In the genomic region with DNA sequence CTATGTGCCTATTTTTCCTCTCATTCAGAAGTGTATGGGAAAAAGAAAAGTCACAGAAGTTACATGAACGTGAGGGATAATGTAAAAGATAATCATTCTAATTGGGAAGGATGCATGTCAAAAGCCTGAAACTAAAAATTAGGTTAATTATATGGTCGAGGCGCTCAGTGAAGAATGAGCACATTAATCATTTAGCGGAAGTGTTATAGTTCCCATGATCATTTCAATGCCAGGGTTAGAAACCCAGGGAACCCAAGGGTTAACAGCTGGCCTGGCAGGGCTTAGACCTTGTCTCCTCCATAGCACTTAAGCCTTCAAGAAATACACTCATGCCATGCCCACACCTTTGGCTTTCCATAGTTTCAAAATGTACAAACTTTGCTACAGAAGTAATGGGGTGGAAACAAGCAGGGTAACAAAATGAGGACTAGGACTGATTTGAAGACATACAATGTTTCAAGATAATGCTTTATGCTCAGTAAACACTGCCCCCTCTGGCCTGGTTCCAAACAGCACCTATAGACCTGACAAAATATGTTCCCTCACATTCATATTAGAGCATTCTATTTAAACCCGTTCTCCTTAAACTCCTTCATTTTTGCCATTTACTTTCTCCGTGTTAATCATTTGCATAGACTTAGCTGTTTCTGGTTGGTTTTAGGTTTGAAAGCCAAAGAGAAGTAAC, we compare ENCODE assay signal across 18 mouse cellular contexts.
DNase-seq lines count a peak whose midpoint lies in the region; ATAC-seq and TF ChIP-seq lines count a peak whose summit lies in the region.
"Had no signal": no experiment of that assay in that cellular context is flagged by ENCODE, and none has a peak within 500 bp of the region (broad histone marks: within the 10 kb centered on the region; RNA-seq: fewer than 3 reads in every experiment).

No protein-coding gene starts in this region.

- H3K27ac ChIP-seq in intestine, postnatal 0 days (ENCODE audit: low read depth, low read length), result no peak overlapping the region
- H3K27ac ChIP-seq in intestine, embryonic 16.5 days (ENCODE audit: low read length), result no peak overlapping the region
- no peak overlapping the region for H3K27ac ChIP-seq in midbrain, embryonic 14.5 days (replicated peaks; ENCODE audit: low read depth, low read length)
- no peak overlapping the region for H3K27ac ChIP-seq in midbrain, embryonic 10.5 days (replicated peaks)
- no peak overlapping the region for H3K27ac ChIP-seq in stomach, postnatal 0 days (replicated peaks)
- H3K27ac ChIP-seq: forebrain, embryonic 12.5 days; heart, adult 2 months; heart, embryonic 15.5 days had no signal

- DNase-seq in midbrain, embryonic 14.5 days, result peak; percentile 39
- no peak for DNase-seq in midbrain, embryonic 10.5 days (ENCODE audit: low spot score)
- DNase-seq in embryo, embryonic 11 days, result peak; percentile 31
- no peak for DNase-seq in stomach, postnatal 0 days (ENCODE audit: low spot score)
- no peak for DNase-seq in gastrocnemius, postnatal 10 days
- DNase-seq: adrenal gland, postnatal 10 days; cerebellum, adult 11 months; gastrocnemius, postnatal 14 days; heart, adult 2 months; liver; lung, postnatal 10 days; spleen, adult 18-20 months had no signal

- TF ChIP-seq EP300 in stomach, postnatal 0 days (optimal IDR thresholded peaks at IDR 0.05), result no peak

- H3K4me3 ChIP-seq in intestine, postnatal 0 days (ENCODE audit: low read depth, low read length), result no peak overlapping the region
- H3K4me3 ChIP-seq in intestine, embryonic 16.5 days (ENCODE audit: low read length), result no peak overlapping the region
- H3K4me3 ChIP-seq in midbrain, embryonic 14.5 days (replicated peaks; ENCODE audit: low read depth, low read length), result no peak overlapping the region
- no peak overlapping the region for H3K4me3 ChIP-seq in midbrain, embryonic 10.5 days
- no peak overlapping the region for H3K4me3 ChIP-seq in stomach, postnatal 0 days (ENCODE audit: low read depth, low read length)
- H3K4me3 ChIP-seq: forebrain, embryonic 12.5 days; heart, adult 2 months; heart, embryonic 15.5 days had no signal

- H3K27me3 ChIP-seq in intestine, postnatal 0 days (replicated peaks; ENCODE audit: control insufficient read depth, insufficient read depth, low read length), result no peaks in the 10 kb centered on the region
- no peaks in the 10 kb centered on the region for H3K27me3 ChIP-seq in intestine, embryonic 16.5 days (replicated peaks; ENCODE audit: control insufficient read depth, insufficient read depth, low read length)
- H3K27me3 ChIP-seq in midbrain, embryonic 14.5 days (ENCODE audit: control insufficient read depth, insufficient read depth, low read length), result no peaks in the 10 kb centered on the region
- H3K27me3 ChIP-seq in midbrain, embryonic 10.5 days (ENCODE audit: low read depth, poor library complexity, severe bottlenecking), result no peaks in the 10 kb centered on the region
- H3K27me3 ChIP-seq in stomach, postnatal 0 days (ENCODE audit: control insufficient read depth, insufficient read depth, low read length), result no peaks in the 10 kb centered on the region
- H3K27me3 ChIP-seq: forebrain, embryonic 12.5 days; heart, embryonic 15.5 days had no signal

- WGBS in intestine, postnatal 0 days, result 83% methylated on average over 6 of the region's 6 CpGs
- WGBS in intestine, embryonic 16.5 days, result 89% methylated on average over 6 of the region's 6 CpGs
- 90% methylated on average over 6 of the region's 6 CpGs for WGBS in midbrain, embryonic 14.5 days
- 91% methylated on average over 6 of the region's 6 CpGs for WGBS in midbrain, embryonic 10.5 days
- WGBS in stomach, postnatal 0 days, result 88% methylated on average over 6 of the region's 6 CpGs

- H3K9ac ChIP-seq in intestine, postnatal 0 days (ENCODE audit: low read depth, low read length), result no peak overlapping the region
- H3K9ac ChIP-seq in intestine, embryonic 16.5 days (ENCODE audit: low read depth, low read length), result no peak overlapping the region
- H3K9ac ChIP-seq in midbrain, embryonic 14.5 days (replicated peaks; ENCODE audit: low read length), result no peak overlapping the region
- no peak overlapping the region for H3K9ac ChIP-seq in stomach, postnatal 0 days (ENCODE audit: low read length)
- H3K9ac ChIP-seq: forebrain, embryonic 12.5 days; heart, embryonic 15.5 days had no signal

- no peak for ATAC-seq in intestine, postnatal 0 days
- ATAC-seq in intestine, embryonic 16.5 days, result no peak
- ATAC-seq in midbrain, embryonic 14.5 days (ENCODE audit: low FRiP score, low TSS enrichment), result no peak
- no peak for ATAC-seq in stomach, postnatal 0 days (ENCODE audit: low FRiP score, low TSS enrichment)
- ATAC-seq: activated CD4-positive, CD25-positive, alpha-beta regulatory T cell, adult 4 months; inflammation-experienced regulatory T-cells, adult 6 months had no signal

- H3K4me2 ChIP-seq in intestine, postnatal 0 days (replicated peaks; ENCODE audit: low read depth), result no peak overlapping the region
- no peak overlapping the region for H3K4me2 ChIP-seq in intestine, embryonic 16.5 days (ENCODE audit: low read depth, low read length)
- no peak overlapping the region for H3K4me2 ChIP-seq in midbrain, embryonic 14.5 days (ENCODE audit: low read length)
- no peak overlapping the region for H3K4me2 ChIP-seq in stomach, postnatal 0 days (replicated peaks; ENCODE audit: low read depth)
- H3K4me2 ChIP-seq: forebrain, embryonic 12.5 days; heart, embryonic 15.5 days had no signal

- H3K9me3 ChIP-seq in intestine, postnatal 0 days (ENCODE audit: control insufficient read depth), result no peaks in the 10 kb centered on the region
- no peaks in the 10 kb centered on the region for H3K9me3 ChIP-seq in intestine, embryonic 16.5 days (ENCODE audit: control insufficient read depth, low read length)
- no peaks in the 10 kb centered on the region for H3K9me3 ChIP-seq in midbrain, embryonic 14.5 days (ENCODE audit: control insufficient read depth, low read length)
- H3K9me3 ChIP-seq in midbrain, embryonic 10.5 days (replicated peaks), result no peaks in the 10 kb centered on the region
- no peaks in the 10 kb centered on the region for H3K9me3 ChIP-seq in stomach, postnatal 0 days (ENCODE audit: control insufficient read depth, low read length)
- H3K9me3 ChIP-seq: forebrain, embryonic 12.5 days; heart, embryonic 15.5 days had no signal

- peak; percentile 56 for TF ChIP-seq CTCF in intestine, postnatal 0 days (IDR thresholded peaks at IDR 0.05; ENCODE audit: low read depth)
- TF ChIP-seq CTCF in stomach, postnatal 0 days (IDR thresholded peaks at IDR 0.05; ENCODE audit: low read depth), result peak; percentile 50

- H3K4me1 ChIP-seq in intestine, postnatal 0 days (replicated peaks; ENCODE audit: control insufficient read depth, insufficient read depth, low read length), result no peaks in the 10 kb centered on the region
- H3K4me1 ChIP-seq in intestine, embryonic 16.5 days (ENCODE audit: control insufficient read depth, insufficient read depth, low read length), result no peaks in the 10 kb centered on the region
- H3K4me1 ChIP-seq in midbrain, embryonic 14.5 days (ENCODE audit: control insufficient read depth, insufficient read depth, low read length), result no peaks in the 10 kb centered on the region
- H3K4me1 ChIP-seq in midbrain, embryonic 10.5 days, result peaks cover 5% of the 10 kb centered on the region; the same call in 1 of the 2 replicates
- no peaks in the 10 kb centered on the region for H3K4me1 ChIP-seq in stomach, postnatal 0 days (replicated peaks; ENCODE audit: control insufficient read depth, insufficient read depth)
- H3K4me1 ChIP-seq: forebrain, embryonic 12.5 days; heart, embryonic 15.5 days had no signal

- no peaks in the 10 kb centered on the region for H3K36me3 ChIP-seq in intestine, postnatal 0 days (ENCODE audit: control insufficient read depth, insufficient read depth)
- H3K36me3 ChIP-seq in intestine, embryonic 16.5 days (ENCODE audit: control insufficient read depth, insufficient read depth, low read length), result no peaks in the 10 kb centered on the region
- H3K36me3 ChIP-seq in midbrain, embryonic 14.5 days (ENCODE audit: control insufficient read depth, insufficient read depth, low read length), result no peaks in the 10 kb centered on the region
- H3K36me3 ChIP-seq in midbrain, embryonic 10.5 days, result no peaks in the 10 kb centered on the region
- H3K36me3 ChIP-seq in stomach, postnatal 0 days (ENCODE audit: control insufficient read depth, insufficient read depth, low read length), result no peaks in the 10 kb centered on the region
- H3K36me3 ChIP-seq: forebrain, embryonic 12.5 days; heart, embryonic 15.5 days had no signal

Comparison
In these comparisons a context has a peak if more than half of its experiments do, and no peak if none do; other contexts are left out.
1. DNase-seq: peak in midbrain, embryonic 14.5 days (single experiment) and embryo, embryonic 11 days (single experiment); none in midbrain, embryonic 10.5 days (single experiment), stomach, postnatal 0 days (single experiment) and gastrocnemius, postnatal 10 days (single experiment).